Mouse (Mus musculus) lung, embryonic 15.5 days (tissue): Measurements from ENCODE around the gene Anks1b. TPM values are rescaled to one million over a fixed set of nuclear protein-coding genes. Genes with fewer than 3 reads are reported as not detected.

Experiments
- ATAC-seq: fragments of 200-750 bp; cut with Nextera tagmentation; 2 replicates; pipeline ENCODE4 v1.8.0; 2017; ENCODE audit warnings: moderate number of reproducible peaks, borderline replicate concordance; ENCODE audit not compliant: low FRiP score, low TSS enrichment; ENCODE audit errors: extremely low read depth
- H3K27ac ChIP-seq: fragments of 300-500 bp; sonication (generic); 2 replicates; pipeline ENCODE4 v1.5.1; 2015; ENCODE audit warnings: moderate library complexity, mild to moderate bottlenecking, inconsistent platforms
- H3K27me3 ChIP-seq: fragments of 300-500 bp; sonication (generic); 2 replicates; pipeline ENCODE4 v1.6.1; 2015; ENCODE audit warnings: inconsistent platforms
- H3K36me3 ChIP-seq: fragments of 300-500 bp; sonication (generic); 2 replicates; pipeline ENCODE4 v1.6.1; 2015; ENCODE audit warnings: inconsistent platforms
- H3K4me1 ChIP-seq: fragments of 300-500 bp; sonication (generic); 2 replicates; pipeline ENCODE4 v1.6.1; 2015; ENCODE audit warnings: inconsistent platforms
- H3K4me2 ChIP-seq: fragments of 300-500 bp; sonication (generic); 2 replicates; pipeline ENCODE4 v1.6.1; 2015; ENCODE audit warnings: inconsistent platforms, mild to moderate bottlenecking, moderate library complexity
- H3K4me3 ChIP-seq: fragments of 300-500 bp; sonication (generic); 2 replicates; pipeline ENCODE4 v1.5.1; 2015; ENCODE audit warnings: mild to moderate bottlenecking, inconsistent platforms
- H3K9ac ChIP-seq: fragments of 300-500 bp; sonication (generic); 2 replicates; pipeline ENCODE4 v1.6.1; 2015; ENCODE audit warnings: inconsistent platforms
- H3K9me3 ChIP-seq: fragments of 300-500 bp; sonication (generic); 2 replicates; pipeline ENCODE4 v1.6.1; 2016; ENCODE audit warnings: inconsistent platforms
- WGBS: fragments of 180-500 bp; shearing (Covaris S2); methylation state at CpG from one replicate; pipeline ENCODE4 v1.1.7; 2015; 5-methylcytosine and 5-hydroxymethylcytosine counted together
- polyA plus RNA-seq: library from polyadenylated mRNA; unstranded; fragments of >200 nt; fragmentation: Nextera tagmentation; extraction: Ambion mirVana; gene quantifications from 2 replicates; pipeline ENCODE4 v1.2.1, GENCODE M21; 2015

Gene Anks1b
- polyA plus RNA-seq, 1 experiment from 2014 or later: 0.47 TPM

- no peaks in the 10 kb centered on the region for H3K36me3 ChIP-seq
- H3K4me3 ChIP-seq: no peak overlapping the region
- H3K4me1 ChIP-seq: no peaks in the 10 kb centered on the region
- no peak for ATAC-seq
- no peak overlapping the region for H3K9ac ChIP-seq
- no peak overlapping the region for H3K27ac ChIP-seq
- 71% methylated on average over 1 of the region's 1 CpGs for WGBS
- H3K4me2 ChIP-seq: no peak overlapping the region
- no peaks in the 10 kb centered on the region for H3K9me3 ChIP-seq
- H3K27me3 ChIP-seq: no peaks in the 10 kb centered on the region
These were observed 472.1 kb downstream of the Anks1b start for GRCm38 (mm10) chr10:90345394-90345793.

- H3K36me3 ChIP-seq: no peaks in the 10 kb centered on the region
- no peaks in the 10 kb centered on the region for H3K27me3 ChIP-seq
- H3K4me3 ChIP-seq: no peak overlapping the region
- no peaks in the 10 kb centered on the region for H3K9me3 ChIP-seq
- H3K4me1 ChIP-seq: no peaks in the 10 kb centered on the region
- no peak overlapping the region for H3K9ac ChIP-seq
- H3K4me2 ChIP-seq: no peak overlapping the region
- H3K27ac ChIP-seq: no peak overlapping the region
- ATAC-seq: no peak
- no CpG with 5 or more reads among the region's 1 CpGs for WGBS
These were observed 482.9 kb downstream of the Anks1b start for GRCm38 (mm10) chr10:90356258-90356657.

GRCm38 (mm10) chr10:90357169-90357907, 484.0 kb downstream of the Anks1b start:
- no peaks in the 10 kb centered on the region for H3K36me3 ChIP-seq
- no peaks in the 10 kb centered on the region for H3K27me3 ChIP-seq
- WGBS: 53% methylated on average over 1 of the region's 1 CpGs
- no peak overlapping the region for H3K4me3 ChIP-seq
- no peak overlapping the region for H3K9ac ChIP-seq
- no peak overlapping the region for H3K4me2 ChIP-seq
- H3K9me3 ChIP-seq: no peaks in the 10 kb centered on the region
- no peak overlapping the region for H3K27ac ChIP-seq
- no peak for ATAC-seq
- H3K4me1 ChIP-seq: no peaks in the 10 kb centered on the region

GRCm38 (mm10) chr10:90369015-90369414, 495.7 kb downstream of the Anks1b start:
- Histone ChIP-seq H3K27me3 (no peaks in the 10 kb centered on the region), H3K4me1 (no peaks in the 10 kb centered on the region), H3K9me3 (no peaks in the 10 kb centered on the region), H3K9ac (no peak overlapping the region), H3K27ac (no peak overlapping the region), H3K4me2 (no peak overlapping the region), H3K36me3 (no peaks in the 10 kb centered on the region), H3K4me3 (no peak overlapping the region)
- ATAC-seq: no peak
- 72% methylated on average over 7 of the region's 7 CpGs for WGBS

- Histone ChIP-seq H3K4me1 (no peaks in the 10 kb centered on the region), H3K4me3 (no peak overlapping the region), H3K36me3 (no peaks in the 10 kb centered on the region), H3K27ac (no peak overlapping the region), H3K9ac (no peak overlapping the region), H3K4me2 (no peak overlapping the region), H3K27me3 (no peaks in the 10 kb centered on the region), H3K9me3 (no peaks in the 10 kb centered on the region)
- no peak for ATAC-seq
- 70% methylated on average over 3 of the region's 3 CpGs for WGBS
These were observed 497.4 kb downstream of the Anks1b start for GRCm38 (mm10) chr10:90370751-90371150.

- ATAC-seq: no peak
- no peak overlapping the region for H3K4me3 ChIP-seq
- H3K9ac ChIP-seq: no peak overlapping the region
- WGBS: 32% methylated on average over 4 of the region's 4 CpGs
- no peak overlapping the region for H3K27ac ChIP-seq
- H3K27me3 ChIP-seq: no peaks in the 10 kb centered on the region
- H3K36me3 ChIP-seq: no peaks in the 10 kb centered on the region
- no peaks in the 10 kb centered on the region for H3K9me3 ChIP-seq
- H3K4me1 ChIP-seq: no peaks in the 10 kb centered on the region
- H3K4me2 ChIP-seq: no peak overlapping the region
These were observed 500.2 kb downstream of the Anks1b start for GRCm38 (mm10) chr10:90373469-90373868.

DNA sequence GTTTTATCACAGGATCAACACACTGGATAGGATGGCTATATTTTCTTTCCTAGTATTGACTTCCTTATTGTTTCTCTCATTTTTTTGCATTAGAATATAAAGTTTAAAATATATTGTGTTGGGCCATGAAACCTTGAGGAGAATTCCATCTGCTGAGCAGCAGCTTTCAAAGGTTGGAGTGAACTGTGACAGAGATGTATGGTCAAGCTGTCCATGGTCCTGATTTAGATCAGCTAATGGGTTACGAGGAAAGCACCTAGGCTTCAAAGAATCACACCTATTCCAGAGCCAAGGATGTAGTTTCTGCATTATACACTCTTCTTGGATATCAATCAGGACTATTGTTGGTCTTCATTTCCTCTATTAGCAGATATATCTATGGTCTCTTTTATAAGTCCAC, 503.3 kb downstream of the Anks1b start:
- H3K4me1 ChIP-seq: no peaks in the 10 kb centered on the region
- no peaks in the 10 kb centered on the region for H3K9me3 ChIP-seq
- no peak overlapping the region for H3K4me3 ChIP-seq
- no peak overlapping the region for H3K9ac ChIP-seq
- H3K27ac ChIP-seq: no peak overlapping the region
- no peaks in the 10 kb centered on the region for H3K36me3 ChIP-seq
- no peak overlapping the region for H3K4me2 ChIP-seq
- ATAC-seq: no peak
- 24% methylated on average over 1 of the region's 1 CpGs for WGBS
- no peaks in the 10 kb centered on the region for H3K27me3 ChIP-seq

- H3K27me3 ChIP-seq: no peaks in the 10 kb centered on the region
- no peak overlapping the region for H3K4me3 ChIP-seq
- H3K9ac ChIP-seq: no peak overlapping the region
- no peak overlapping the region for H3K4me2 ChIP-seq
- no peak for ATAC-seq
- no peak overlapping the region for H3K27ac ChIP-seq
- WGBS: 68% methylated on average over 1 of the region's 1 CpGs
- no peaks in the 10 kb centered on the region for H3K4me1 ChIP-seq
- no peaks in the 10 kb centered on the region for H3K36me3 ChIP-seq
- H3K9me3 ChIP-seq: no peaks in the 10 kb centered on the region
These were observed 506.8 kb downstream of the Anks1b start for GRCm38 (mm10) chr10:90380062-90380461.

DNA sequence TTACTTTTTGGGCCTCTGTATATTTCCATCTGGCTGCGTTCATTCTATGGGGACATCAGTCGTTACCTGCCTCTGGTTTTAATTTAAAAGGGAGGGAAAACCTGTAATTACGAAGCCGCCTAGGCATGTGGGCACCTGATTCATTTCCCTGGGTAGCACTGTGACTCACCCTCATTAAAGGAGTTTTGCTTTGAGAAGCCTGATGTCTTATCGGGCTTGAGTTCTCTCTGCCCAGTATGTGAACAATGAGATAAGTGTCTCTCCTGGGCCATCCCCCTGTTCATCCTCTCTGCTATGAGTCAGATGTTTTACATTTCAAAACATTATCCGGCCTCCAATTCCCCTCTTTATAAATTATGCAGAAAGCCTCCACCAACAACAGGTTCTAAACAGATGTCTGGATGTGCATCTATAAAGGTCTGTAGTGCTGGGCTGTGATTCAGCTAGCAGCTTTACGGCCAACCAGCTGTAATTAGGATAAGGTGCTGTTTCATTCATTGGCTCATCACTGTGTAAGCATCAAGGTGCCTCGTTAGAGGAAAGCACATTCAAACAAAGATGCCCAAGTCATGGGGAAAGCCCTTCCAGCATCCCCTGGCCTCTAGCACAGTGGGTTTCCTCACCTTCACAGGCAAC, 507.5 kb downstream of the Anks1b start:
- H3K36me3 ChIP-seq: no peaks in the 10 kb centered on the region
- WGBS: 80% methylated on average over 8 of the region's 8 CpGs

DNA sequence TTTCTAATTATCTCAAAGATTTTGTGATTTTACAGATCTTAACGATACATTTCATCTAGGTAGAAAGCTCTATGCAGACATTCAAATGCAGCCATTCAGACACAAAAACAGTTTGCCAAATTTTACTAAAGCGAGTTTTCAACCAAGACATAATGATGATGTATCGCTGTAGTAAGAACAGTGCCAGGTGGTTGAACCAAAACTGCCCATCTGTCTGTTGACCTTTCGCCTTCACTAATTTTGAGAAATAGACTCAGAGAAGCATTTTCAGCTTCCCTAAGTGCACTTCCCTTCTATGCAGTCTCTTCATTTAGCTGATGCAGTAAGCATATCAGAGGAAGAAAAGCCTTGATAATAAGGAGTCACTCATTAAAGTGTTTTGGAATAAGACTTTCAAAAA, 527.1 kb downstream of the Anks1b start:
- no peaks in the 10 kb centered on the region for H3K9me3 ChIP-seq
- no peak overlapping the region for H3K4me2 ChIP-seq
- no peak overlapping the region for H3K9ac ChIP-seq
- no peaks in the 10 kb centered on the region for H3K36me3 ChIP-seq
- ATAC-seq: no peak
- H3K4me1 ChIP-seq: no peaks in the 10 kb centered on the region
- WGBS: 86% methylated on average over 4 of the region's 4 CpGs
- no peaks in the 10 kb centered on the region for H3K27me3 ChIP-seq
- no peak overlapping the region for H3K27ac ChIP-seq
- no peak overlapping the region for H3K4me3 ChIP-seq

More for the DNA sequence above, 507.5 kb downstream of the Anks1b start:
- ATAC-seq: no peak
- Histone ChIP-seq H3K27me3 (no peaks in the 10 kb centered on the region), H3K4me3 (no peak overlapping the region), H3K4me2 (no peak overlapping the region), H3K9ac (no peak overlapping the region), H3K4me1 (no peaks in the 10 kb centered on the region), H3K27ac (no peak overlapping the region), H3K9me3 (no peaks in the 10 kb centered on the region)

- 77% methylated on average over 2 of the region's 2 CpGs for WGBS
- no peak overlapping the region for H3K27ac ChIP-seq
- no peak overlapping the region for H3K4me2 ChIP-seq
- ATAC-seq: no peak
- no peak overlapping the region for H3K9ac ChIP-seq
- no peaks in the 10 kb centered on the region for H3K9me3 ChIP-seq
- H3K27me3 ChIP-seq: no peaks in the 10 kb centered on the region
- no peaks in the 10 kb centered on the region for H3K4me1 ChIP-seq
- H3K4me3 ChIP-seq: no peak overlapping the region
- no peaks in the 10 kb centered on the region for H3K36me3 ChIP-seq
These were observed 535.2 kb downstream of the Anks1b start for GRCm38 (mm10) chr10:90408484-90408883.

DNA sequence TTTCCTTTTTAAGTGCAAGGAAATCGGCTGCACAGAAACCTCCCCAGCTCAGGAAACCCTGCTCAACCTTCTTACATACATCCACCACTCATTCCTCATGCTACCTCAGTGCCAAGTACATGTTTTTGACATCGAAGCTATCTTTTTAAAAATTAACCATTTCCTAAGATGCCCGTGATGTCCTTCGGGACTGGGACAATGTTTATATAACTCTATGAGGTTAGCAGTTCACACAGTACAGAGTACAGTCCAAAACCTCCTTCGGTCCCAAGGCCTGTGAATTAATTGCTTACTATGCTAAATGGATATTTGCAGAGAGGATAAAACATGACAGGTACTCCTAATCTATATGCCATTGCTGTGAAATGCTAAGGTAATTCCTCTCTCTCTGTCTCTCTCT, 558.2 kb downstream of the Anks1b start:
- Histone ChIP-seq H3K9ac (no peak overlapping the region), H3K4me2 (no peak overlapping the region), H3K36me3 (no peaks in the 10 kb centered on the region), H3K27ac (no peak overlapping the region), H3K4me3 (no peak overlapping the region), H3K4me1 (no peaks in the 10 kb centered on the region), H3K27me3 (no peaks in the 10 kb centered on the region), H3K9me3 (no peaks in the 10 kb centered on the region)
- ATAC-seq: no peak
- WGBS: 39% methylated on average over 5 of the region's 5 CpGs
